Mouse (Mus musculus): ENCODE results near the gene Eri3.

DNA sequence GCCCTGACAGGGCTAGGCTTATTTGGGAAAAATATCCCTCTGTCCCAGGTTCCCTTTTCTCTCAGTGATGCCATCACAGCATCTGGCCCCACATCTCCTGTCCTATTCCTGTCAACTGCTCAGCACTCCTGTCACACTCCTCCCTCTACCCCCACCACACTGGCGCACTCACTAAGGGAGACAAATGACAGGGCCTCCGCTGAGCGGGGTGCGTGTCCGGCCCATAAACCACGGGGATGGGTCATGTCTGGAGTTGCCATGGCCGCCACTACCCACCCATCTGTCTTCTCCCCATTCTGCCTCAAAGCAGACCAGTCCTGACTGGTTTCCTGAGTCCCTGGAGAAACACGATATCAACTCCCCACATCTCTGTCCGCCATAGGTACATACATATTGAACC is 121.9 kb downstream of the Eri3 start:
- no peak for TF ChIP-seq CTCF (IDR thresholded peaks at IDR 0.05; ENCODE audit: low read depth)
- no peak for TF ChIP-seq EP300 (IDR thresholded peaks at IDR 0.05; ENCODE audit: low read depth)
